Mouse (Mus musculus) liver, postnatal 0 days (tissue): ENCODE data around the gene Slc25a17.

Experiments
- CTCF ChIP-seq: sonication (generic); IDR thresholded peaks from 2 replicates; pipeline ENCODE4 v1.5.1; 2016; ENCODE audit warnings: antibody characterized with exemption, low read depth
- EP300 ChIP-seq: IDR thresholded peaks from 2 replicates; pipeline ENCODE4 v1.6.1; 2016; ENCODE audit warnings: antibody characterized with exemption, low read depth, mild to moderate bottlenecking

- no peak for TF ChIP-seq CTCF
- no peak for TF ChIP-seq EP300
Observed at GRCm38 (mm10) chr15:81327501-81327900, 33.1 kb downstream of the Slc25a17 start.
